Mouse (Mus musculus): ENCODE results near the gene Sema7a. TPM values are rescaled to one million over a fixed set of nuclear protein-coding genes. Genes with fewer than 3 reads are reported as not detected.

Gene Sema7a
- total RNA-seq, 2 experiments from 2014 or later = 1.4 to 5.0 TPM

DNA sequence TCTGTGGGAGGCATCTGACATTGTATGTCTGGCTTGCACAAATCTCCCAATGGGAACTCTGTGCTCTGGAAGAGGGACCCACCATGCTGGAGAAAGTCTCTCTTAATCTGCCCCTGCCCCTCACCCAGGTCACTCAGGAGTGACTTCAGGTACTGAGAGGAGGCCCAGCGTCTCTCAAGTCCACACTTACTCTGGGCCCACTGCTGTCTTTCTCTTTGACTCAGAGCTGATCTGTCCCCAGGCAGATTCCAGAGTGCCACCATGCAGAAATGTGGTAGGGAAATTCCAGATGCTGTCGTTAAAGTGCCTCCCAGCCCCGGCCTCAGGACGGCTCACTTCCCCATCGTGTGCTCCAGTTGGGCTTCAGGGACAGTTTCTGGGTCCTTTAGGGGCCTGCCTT lies 34.3 kb downstream of the Sema7a start:
- no peak for ATAC-seq (ENCODE audit: poor library complexity, severe bottlenecking)

GRCm38 (mm10) chr9:57975200-57975821 lies 35.4 kb downstream of the Sema7a start:
- no peak for ATAC-seq (ENCODE audit: poor library complexity, severe bottlenecking)

DNA sequence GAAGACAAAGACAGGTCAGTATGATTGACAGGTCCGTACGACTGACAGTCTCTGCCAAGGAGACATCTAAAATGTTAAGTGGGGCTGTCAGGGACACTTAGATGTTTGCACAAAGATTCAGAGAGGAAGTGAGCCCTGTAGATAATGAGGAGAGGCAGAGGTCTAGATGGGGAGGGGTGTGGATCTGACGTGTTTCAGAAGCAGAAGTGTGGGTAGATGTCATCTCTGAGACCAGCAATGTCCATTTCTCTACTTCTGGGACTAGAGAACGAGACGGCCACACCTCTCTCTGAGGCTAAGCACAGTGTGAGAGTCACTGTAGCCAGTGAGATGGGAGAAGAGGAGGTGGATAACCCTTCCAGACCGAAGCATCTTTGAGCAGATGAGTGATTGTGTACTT lies 38.1 kb downstream of the Sema7a start:
- ATAC-seq (ENCODE audit: poor library complexity, severe bottlenecking) = peak; percentile 93

DNA sequence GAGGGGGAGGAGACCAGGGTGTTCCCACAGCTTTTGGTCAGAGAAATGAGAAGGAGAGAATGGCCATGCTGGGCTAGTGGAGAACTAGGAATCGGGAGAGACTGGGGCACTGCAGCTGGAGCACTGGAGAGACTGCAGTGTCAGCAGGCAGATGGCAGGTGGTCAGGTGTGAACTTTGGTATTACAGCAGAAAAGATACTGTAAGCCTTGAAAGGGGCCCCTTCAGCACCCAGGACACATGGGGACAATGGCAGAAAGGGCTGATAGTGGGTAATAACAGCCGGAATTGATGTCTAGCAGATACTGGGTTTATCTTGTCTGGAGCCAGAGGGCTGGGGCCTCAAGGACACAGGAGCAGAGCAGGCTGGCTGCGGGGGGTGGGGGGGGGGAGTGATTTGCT lies 38.9 kb downstream of the Sema7a start:
- no peak for ATAC-seq (ENCODE audit: poor library complexity, severe bottlenecking)

DNA sequence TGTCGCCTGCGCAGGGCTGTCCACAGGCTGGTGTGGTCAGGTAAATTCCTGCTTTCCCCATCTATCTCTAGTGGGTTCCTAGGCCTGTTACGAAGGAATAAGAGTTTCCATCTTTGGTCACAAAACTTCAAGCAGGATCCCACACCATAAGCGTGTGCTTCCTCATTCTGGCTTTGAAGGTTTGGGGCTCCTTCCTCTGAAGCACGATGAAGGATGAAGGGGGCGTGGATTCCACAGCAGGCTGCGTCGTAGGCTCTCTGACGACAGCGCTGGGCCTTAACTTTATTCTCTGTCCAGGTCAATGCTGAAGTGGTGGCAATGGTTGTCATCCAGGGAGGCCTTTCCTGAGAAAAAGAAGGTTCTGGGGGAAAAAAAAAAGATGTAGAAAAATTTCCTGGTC lies 40.7 kb downstream of the Sema7a start:
- ATAC-seq (ENCODE audit: poor library complexity, severe bottlenecking) = peak; percentile 79

GRCm38 (mm10) chr9:57985304-57985703 lies 45.4 kb downstream of the Sema7a start:
- no peak for ATAC-seq (ENCODE audit: poor library complexity, severe bottlenecking)

DNA sequence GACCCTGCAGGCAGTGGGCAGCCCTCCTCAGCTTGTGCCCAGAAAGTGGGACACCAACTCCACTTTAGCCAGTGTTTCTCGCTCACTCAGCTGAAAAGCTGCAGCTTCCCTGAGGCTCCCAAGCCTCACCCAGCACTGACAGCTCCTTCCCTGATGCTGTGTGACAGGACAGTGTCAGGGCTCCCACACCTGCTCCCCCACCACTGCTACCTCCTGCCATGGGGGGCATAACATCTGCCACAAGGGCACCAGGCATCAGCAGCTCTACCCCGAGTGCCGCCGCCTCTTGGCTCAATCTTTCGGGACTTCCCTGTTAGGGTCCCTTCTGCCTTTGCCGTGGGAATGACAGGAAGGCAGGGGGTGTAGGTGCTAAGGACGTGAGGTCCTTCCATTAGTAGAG lies 46.4 kb downstream of the Sema7a start:
- no peak for ATAC-seq (ENCODE audit: poor library complexity, severe bottlenecking)

- ATAC-seq (ENCODE audit: poor library complexity, severe bottlenecking) = no peak
Observed at GRCm38 (mm10) chr9:57988098-57988497, 48.2 kb downstream of the Sema7a start.

DNA sequence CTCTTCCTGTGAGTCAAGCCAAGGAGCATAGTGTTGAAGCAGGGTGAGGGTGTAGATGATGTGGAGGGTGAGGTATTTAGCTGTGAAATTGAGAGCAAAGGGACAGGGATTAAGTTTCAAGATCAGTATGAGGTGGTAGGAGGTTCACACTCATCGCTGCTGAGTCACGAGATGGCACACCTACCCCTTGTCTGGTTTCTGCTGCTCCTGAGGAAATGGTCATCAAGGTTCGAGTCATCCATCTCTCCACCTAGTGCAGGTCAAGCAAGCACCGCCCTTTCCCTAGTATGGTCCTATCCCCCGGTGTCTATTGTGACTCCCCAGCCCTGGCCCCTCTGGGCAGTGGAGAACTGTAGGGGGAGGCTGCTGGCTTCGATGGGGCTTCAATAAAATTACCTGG lies 49.4 kb downstream of the Sema7a start:
- no peak for ATAC-seq (ENCODE audit: poor library complexity, severe bottlenecking)

DNA sequence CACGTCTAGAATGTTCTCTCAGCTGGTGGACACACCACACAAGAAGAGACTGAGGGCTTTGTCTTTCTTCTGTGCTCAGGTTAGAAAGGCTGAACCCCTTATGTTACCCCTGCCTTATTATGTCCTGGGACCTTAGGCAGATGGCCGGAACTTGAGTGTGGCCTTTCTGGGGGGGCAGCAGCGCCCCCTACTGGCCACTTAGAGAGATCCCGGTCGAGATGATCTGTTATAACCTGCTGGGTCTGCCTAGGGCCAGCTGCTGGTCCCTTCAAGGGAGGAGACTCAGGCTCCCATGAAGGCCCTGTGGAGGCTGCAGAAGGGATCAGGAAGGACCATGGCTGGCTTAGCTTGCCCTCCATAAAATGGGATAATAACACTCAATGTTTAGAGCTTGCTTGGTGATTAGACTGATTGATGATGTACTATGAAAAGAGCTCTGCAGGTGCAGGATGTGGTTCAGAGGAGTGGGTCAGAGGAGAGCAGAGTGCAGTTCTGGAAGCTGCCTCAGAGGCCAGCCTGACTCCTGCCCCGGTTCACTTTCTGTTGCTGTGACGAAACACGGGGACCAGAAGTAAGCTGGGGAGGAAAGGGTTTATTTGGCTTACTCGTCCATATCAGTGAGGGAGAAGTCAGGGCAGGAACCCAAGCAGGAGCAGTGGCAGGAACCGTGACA lies 50.7 kb downstream of the Sema7a start:
- peak; percentile 83 for ATAC-seq (ENCODE audit: poor library complexity, severe bottlenecking)

DNA sequence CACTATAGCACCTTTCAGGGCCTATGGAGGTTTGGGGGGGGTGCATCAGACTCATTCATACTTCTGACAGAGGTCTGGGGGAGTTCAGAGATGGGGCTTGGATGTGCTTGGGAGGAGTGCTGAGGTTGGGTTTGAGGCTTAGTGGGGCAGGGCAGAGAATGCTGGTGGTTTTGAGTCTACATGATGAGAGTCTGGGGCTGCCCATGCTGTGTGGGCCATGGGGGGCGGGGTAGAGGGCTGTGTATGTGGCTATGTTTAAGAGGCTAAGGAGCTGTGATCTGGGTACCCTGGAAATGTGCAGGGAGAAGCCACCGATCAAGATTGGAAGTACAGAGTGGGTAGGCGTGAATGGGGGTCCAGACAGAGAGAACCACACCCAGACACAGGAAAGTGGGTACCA lies 52.1 kb downstream of the Sema7a start:
- ATAC-seq (ENCODE audit: poor library complexity, severe bottlenecking) = no peak

GRCm38 (mm10) chr9:57992781-57993591 lies 53.1 kb downstream of the Sema7a start:
- ATAC-seq (ENCODE audit: poor library complexity, severe bottlenecking) = no peak

DNA sequence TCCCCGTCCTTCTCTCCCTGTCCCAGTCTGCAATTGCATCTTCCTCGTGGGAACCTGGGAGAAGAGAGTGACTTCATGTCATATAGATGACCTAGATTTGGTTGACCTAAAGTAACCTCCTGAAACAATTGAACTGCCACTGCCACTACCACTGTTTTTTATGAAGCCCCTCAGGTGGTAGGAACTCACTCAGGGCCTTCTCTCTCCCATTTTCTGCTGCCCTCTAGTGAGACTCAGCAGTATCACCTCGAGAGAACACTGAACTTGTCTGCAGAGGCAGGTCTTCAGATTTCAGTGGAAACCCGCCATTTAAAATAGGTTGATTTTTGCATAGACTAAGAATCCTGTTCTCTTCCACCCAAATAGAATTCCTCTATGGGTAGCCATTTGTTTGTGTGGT lies 55.4 kb downstream of the Sema7a start:
- ATAC-seq (ENCODE audit: poor library complexity, severe bottlenecking) = no peak

- ATAC-seq (ENCODE audit: poor library complexity, severe bottlenecking) = no peak
Observed at GRCm38 (mm10) chr9:57997511-57998031, 57.7 kb downstream of the Sema7a start.

- ATAC-seq (ENCODE audit: poor library complexity, severe bottlenecking) = peak; percentile 91
Observed at GRCm38 (mm10) chr9:57998032-57998659, 58.2 kb downstream of the Sema7a start.

GRCm38 (mm10) chr9:57998685-57999084 lies 58.8 kb downstream of the Sema7a start:
- 0 out of 2 replicates have a peak, but pooled peaks have one; percentile 7 for ATAC-seq (ENCODE audit: poor library complexity, severe bottlenecking)

DNA sequence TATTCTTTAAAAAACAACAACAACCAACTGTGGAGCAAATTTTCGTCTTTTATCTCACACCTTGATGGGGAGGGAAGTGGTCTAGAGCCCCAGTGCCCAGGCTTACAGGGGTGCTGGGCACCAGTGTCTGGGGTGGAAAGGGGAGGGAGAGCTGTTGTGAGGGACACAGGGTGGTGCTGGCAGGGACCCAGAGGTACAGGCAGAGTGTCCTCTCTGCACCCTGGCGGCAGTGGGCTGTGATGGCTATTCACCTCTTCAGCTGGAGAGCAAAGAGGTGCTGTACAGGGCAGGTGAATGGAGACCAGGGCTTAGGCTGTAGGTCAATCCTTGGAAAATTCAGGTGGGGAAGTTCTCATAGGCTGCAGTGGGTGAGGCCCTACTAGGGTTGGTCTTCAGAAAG lies 59.8 kb downstream of the Sema7a start:
- ATAC-seq (ENCODE audit: poor library complexity, severe bottlenecking) = no peak

DNA sequence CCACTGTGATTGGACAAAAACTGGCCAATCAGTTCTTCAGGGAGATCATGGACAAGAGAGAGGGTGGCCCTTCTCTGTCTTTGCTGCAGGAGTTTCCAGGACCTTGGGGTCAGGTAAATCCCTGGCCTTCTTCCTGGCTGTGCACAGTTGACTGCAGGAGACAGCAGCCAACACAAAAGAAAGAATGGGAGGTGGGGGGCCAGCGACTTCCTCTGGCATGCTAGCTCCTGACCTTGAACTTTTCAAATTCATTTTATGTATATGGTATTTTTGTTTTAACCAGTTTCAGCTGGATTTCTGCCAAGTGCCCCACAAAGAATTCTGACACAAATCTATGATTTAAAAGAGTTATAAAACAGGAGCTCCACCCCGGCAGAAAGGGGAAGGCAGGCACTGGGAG lies 63.4 kb downstream of the Sema7a start:
- no peak for ATAC-seq (ENCODE audit: poor library complexity, severe bottlenecking)

DNA sequence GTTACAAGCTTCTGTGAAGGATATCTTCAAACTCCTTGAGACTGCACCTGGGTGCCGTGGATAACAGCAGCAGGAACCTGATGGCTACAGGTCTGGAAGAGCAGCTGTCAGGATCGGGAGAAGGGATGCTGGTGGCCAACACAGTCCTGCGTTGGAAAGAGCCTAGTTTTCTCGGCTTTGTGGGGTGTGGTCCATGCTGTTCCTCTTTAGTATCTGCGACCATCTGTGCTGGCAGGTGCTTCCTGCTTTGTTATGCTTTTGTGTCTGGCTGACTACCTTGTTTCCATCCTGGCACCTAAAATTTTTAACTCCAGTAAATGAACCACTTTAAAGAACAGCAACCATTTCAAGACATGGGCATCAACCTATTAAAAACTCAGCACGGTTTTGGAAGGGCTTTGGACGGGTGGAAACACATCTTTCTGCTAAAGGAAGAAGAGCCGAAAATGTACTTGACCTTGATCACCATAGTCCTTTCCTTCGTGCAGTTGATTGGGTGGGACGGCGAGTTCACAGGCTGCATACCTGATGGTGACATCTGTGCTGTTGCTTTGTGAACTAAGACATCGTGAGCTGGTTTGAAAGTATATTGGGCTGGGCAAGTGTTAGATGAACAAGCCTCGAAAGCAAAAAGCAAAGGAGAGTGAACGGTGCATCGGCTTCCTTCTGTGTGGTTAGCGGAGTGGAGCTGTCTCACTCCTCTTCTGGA lies 66.0 kb downstream of the Sema7a start, which contains the start of gene Cyp11a1:
Cyp11a1 (plus strand) TSS at position 659 of the 709 bp plus-strand sequence.
- ATAC-seq (ENCODE audit: poor library complexity, severe bottlenecking) = no peak

DNA sequence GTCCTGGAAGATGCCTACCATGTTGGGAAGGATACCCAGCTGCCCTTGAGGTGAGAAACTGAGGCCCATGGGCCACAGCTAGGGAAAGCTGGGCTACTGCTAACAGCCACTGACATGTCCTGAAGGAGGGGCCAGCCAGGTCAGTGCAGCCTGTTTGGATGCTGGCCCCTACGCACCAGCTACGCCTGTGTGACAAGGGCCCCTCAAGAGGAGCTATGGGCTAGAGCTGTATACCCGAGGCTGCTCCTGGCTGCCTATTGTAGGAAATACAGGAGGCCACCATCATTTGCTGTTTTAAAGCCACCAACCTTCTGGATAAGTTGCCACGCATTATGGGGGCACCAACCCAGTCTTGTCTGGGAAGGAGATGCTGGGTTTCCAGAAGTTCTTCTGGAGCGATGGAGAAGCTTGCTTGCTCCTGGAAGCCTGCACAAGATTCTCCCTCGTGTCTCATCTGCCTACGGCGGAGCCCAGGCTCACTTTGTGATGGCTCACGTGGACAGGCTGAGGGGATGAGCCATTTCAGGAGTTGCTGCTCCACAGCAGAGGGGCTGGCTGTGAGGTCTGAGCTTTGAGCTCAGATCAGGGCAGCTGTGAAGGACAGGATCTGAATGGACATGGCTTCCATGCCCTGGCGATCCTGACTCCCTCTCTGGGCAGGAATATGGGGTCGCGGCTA lies 68.6 kb downstream of the Sema7a start:
- no peak for ATAC-seq (ENCODE audit: poor library complexity, severe bottlenecking)

All from megakaryocyte, adult 5-6 weeks (primary cell).